Mouse (Mus musculus) lung, embryonic 16.5 days (tissue): ENCODE measurements at regions not wholly inside any gene's neighbourhood (a gene's known extent, or its start where the extent isn't known, plus 50 kb on each side); places are given as distances from the start of the nearest gene placed in this dataset.
A peak's percentile ranks its signal among the peaks of the same experiment; 100 is the strongest.

Source experiments
- ATAC-seq: fragments of 200-750 bp; cut with Nextera tagmentation; 2 replicates; pipeline ENCODE4 v1.8.0; 2017; ENCODE audit warnings: low read depth, mild to moderate bottlenecking, moderate library complexity
- H3K27ac ChIP-seq: fragments of 300-500 bp; sonication (generic); 2 replicates; pipeline ENCODE4 v1.5.1; 2014; ENCODE audit warnings: mild to moderate bottlenecking, control low read depth, low read length
- H3K27me3 ChIP-seq: fragments of 300-500 bp; sonication (generic); 2 replicates; pipeline ENCODE4 v1.6.1; 2014; ENCODE audit warnings: low read depth, low read length, mixed read lengths; ENCODE audit not compliant: control insufficient read depth, insufficient read depth
- H3K36me3 ChIP-seq: fragments of 300-500 bp; sonication (generic); 2 replicates; pipeline ENCODE4 v1.6.1; 2014; ENCODE audit warnings: low read length; ENCODE audit not compliant: control insufficient read depth, insufficient read depth
- H3K4me1 ChIP-seq: fragments of 300-500 bp; sonication (generic); replicated peaks from 2 replicates; pipeline ENCODE4 v1.6.1; 2014; ENCODE audit warnings: low read length, mixed read lengths; ENCODE audit not compliant: control insufficient read depth, insufficient read depth
- H3K4me2 ChIP-seq: fragments of 300-500 bp; sonication (generic); 2 replicates; pipeline ENCODE4 v1.6.1; 2014; ENCODE audit warnings: low read depth, low read length, control low read depth
- H3K4me3 ChIP-seq: fragments of 300-500 bp; sonication (generic); 2 replicates; pipeline ENCODE4 v1.5.1; 2014; ENCODE audit warnings: mild to moderate bottlenecking, low read length, control low read depth
- H3K9ac ChIP-seq: fragments of 300-500 bp; sonication (generic); 2 replicates; pipeline ENCODE4 v1.6.1; 2014; ENCODE audit warnings: low read length, control low read depth
- H3K9me3 ChIP-seq: fragments of 300-500 bp; sonication (generic); 2 replicates; pipeline ENCODE4 v1.6.1; 2016; ENCODE audit warnings: low read length; ENCODE audit not compliant: control insufficient read depth
- WGBS: fragments of 180-500 bp; shearing (Covaris S2); extraction: QIAGEN DNeasy Blood & Tissue Kit; methylation state at CpG from one replicate; pipeline ENCODE4 v1.1.7; 2014; 5-methylcytosine and 5-hydroxymethylcytosine counted together

GRCm38 (mm10) chr17:9864254-9864653, 194.7 kb upstream of the Pabpc6 start:
- Histone ChIP-seq H3K4me2 (no peak overlapping the region), H3K9ac (no peak overlapping the region), H3K4me3 (no peak overlapping the region), H3K36me3 (no peaks in the 10 kb centered on the region), H3K9me3 (no peaks in the 10 kb centered on the region), H3K27me3 (no peaks in the 10 kb centered on the region), H3K4me1 (peaks cover 2% of the 10 kb centered on the region; the same call in 1 of the 2 replicates), H3K27ac (no peak overlapping the region)
- WGBS = 70% methylated on average over 10 of the region's 10 CpGs
- no peak for ATAC-seq

DNA sequence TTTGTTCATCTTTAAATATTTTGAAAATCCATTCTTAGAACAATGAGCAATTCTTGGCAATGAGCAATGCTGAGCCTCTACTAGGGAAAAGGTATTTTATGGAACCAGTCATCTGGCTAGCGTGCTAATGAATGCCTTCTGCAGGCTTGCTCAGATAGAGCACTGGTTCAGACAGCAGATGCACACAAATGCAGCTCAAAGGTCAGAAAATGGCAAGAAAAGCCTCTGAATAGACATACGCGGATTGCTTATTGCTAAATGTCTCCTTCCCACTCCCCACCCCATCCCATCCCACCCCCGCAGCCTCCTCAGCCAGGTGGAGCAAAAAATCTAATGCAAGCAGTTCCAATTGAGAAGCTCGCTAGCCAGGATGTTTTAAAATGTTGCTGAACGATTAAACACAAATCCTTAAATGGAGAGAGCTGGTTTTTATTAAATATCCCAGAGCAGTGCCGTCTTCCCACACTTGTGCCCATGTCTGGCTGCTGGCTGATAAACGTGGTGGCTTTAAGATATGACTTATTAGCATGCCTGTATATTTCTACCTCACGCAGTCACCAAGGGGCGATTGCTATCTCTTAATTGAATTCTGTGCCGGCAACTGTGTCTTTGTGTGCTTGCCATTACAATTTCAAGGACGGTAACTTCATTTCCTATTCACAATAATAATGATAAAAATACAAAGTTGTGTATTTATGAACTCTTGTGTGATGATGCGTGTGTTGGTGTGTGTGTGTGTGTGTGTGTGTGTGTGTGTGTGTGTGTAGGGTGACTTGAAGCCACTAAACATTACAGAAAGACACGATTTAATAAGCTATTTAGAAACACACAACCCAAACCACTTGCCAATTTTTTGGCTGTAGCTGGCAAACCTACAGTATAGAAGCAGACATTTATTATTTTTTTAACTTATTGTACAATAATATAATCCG, 192.7 kb upstream of the Pabpc6 start:
- 63% methylated on average over 15 of the region's 15 CpGs for WGBS
- Histone ChIP-seq H3K27me3 (no peaks in the 10 kb centered on the region), H3K4me3 (no peak overlapping the region), H3K9ac (no peak overlapping the region), H3K9me3 (no peaks in the 10 kb centered on the region), H3K4me1 (no peaks in the 10 kb centered on the region), H3K27ac (no peak overlapping the region), H3K36me3 (no peaks in the 10 kb centered on the region), H3K4me2 (no peak overlapping the region)
- ATAC-seq = no peak

DNA sequence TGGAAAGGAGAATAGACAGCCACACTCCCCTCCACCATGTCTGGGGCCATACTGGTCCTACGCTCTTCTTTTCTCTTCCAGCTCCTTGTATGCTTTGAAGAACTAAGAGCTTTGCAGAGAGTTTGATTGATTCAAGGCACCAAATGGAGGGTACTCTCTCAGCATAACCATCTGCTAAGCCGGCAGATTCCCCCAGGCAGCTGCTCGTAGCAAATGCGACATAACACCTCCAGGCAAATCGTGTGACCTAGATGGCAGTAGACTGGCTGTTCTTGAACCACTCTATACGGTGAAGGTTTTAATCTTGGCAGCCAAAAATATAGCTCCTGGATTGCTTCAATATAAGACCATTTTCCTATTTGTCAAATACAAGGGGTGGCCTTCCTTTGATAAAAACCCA, 191.8 kb upstream of the Pabpc6 start:
- WGBS = 70% methylated on average over 6 of the region's 6 CpGs
- H3K4me3 ChIP-seq = no peak overlapping the region
- no peaks in the 10 kb centered on the region for H3K27me3 ChIP-seq
- no peak for ATAC-seq
- no peak overlapping the region for H3K9ac ChIP-seq
- peaks cover 3% of the 10 kb centered on the region; the same call in 1 of the 2 replicates for H3K9me3 ChIP-seq
- H3K4me1 ChIP-seq = no peaks in the 10 kb centered on the region
- no peak overlapping the region for H3K27ac ChIP-seq
- no peaks in the 10 kb centered on the region for H3K36me3 ChIP-seq
- no peak overlapping the region for H3K4me2 ChIP-seq

- no peaks in the 10 kb centered on the region for H3K36me3 ChIP-seq
- no peaks in the 10 kb centered on the region; the same call in 1 of the 2 replicates for H3K4me1 ChIP-seq
- H3K4me3 ChIP-seq = no peak overlapping the region
- H3K27me3 ChIP-seq = no peaks in the 10 kb centered on the region
- ATAC-seq = no peak
- H3K9me3 ChIP-seq = no peaks in the 10 kb centered on the region
- no peak overlapping the region for H3K9ac ChIP-seq
- 68% methylated on average over 9 of the region's 9 CpGs for WGBS
- H3K27ac ChIP-seq = no peak overlapping the region
- no peak overlapping the region for H3K4me2 ChIP-seq
Measured at GRCm38 (mm10) chr17:9848559-9849357, 179.2 kb upstream of the Pabpc6 start.

GRCm38 (mm10) chr17:9845451-9846075, 176.0 kb upstream of the Pabpc6 start:
- Histone ChIP-seq H3K9ac (no peak overlapping the region), H3K27me3 (no peaks in the 10 kb centered on the region), H3K36me3 (no peaks in the 10 kb centered on the region), H3K4me2 (no peak overlapping the region), H3K27ac (no peak overlapping the region), H3K9me3 (no peaks in the 10 kb centered on the region), H3K4me3 (no peak overlapping the region), H3K4me1 (no peaks in the 10 kb centered on the region; the same call in 1 of the 2 replicates)
- 52% methylated on average over 4 of the region's 4 CpGs for WGBS
- ATAC-seq = peak; percentile 23; the same call in 1 of the 2 replicates

GRCm38 (mm10) chr17:9841103-9841502, 171.6 kb upstream of the Pabpc6 start:
- Histone ChIP-seq H3K4me2 (no peak overlapping the region), H3K4me3 (no peak overlapping the region), H3K4me1 (no peaks in the 10 kb centered on the region), H3K36me3 (no peaks in the 10 kb centered on the region), H3K9me3 (no peaks in the 10 kb centered on the region), H3K27me3 (no peaks in the 10 kb centered on the region), H3K9ac (no peak overlapping the region), H3K27ac (no peak overlapping the region)
- no peak for ATAC-seq
- WGBS = 49% methylated on average over 2 of the region's 2 CpGs

GRCm38 (mm10) chr17:9839256-9839655, 169.7 kb upstream of the Pabpc6 start:
- Histone ChIP-seq H3K27me3 (no peaks in the 10 kb centered on the region), H3K9me3 (no peaks in the 10 kb centered on the region), H3K36me3 (no peaks in the 10 kb centered on the region), H3K4me2 (no peak overlapping the region), H3K4me1 (no peaks in the 10 kb centered on the region), H3K4me3 (no peak overlapping the region), H3K9ac (no peak overlapping the region), H3K27ac (no peak overlapping the region)
- no peak for ATAC-seq
- 77% methylated on average over 7 of the region's 7 CpGs for WGBS

- H3K27ac ChIP-seq = no peak overlapping the region
- WGBS = 82% methylated on average over 7 of the region's 7 CpGs
- H3K36me3 ChIP-seq = no peaks in the 10 kb centered on the region
- H3K27me3 ChIP-seq = no peaks in the 10 kb centered on the region
- H3K4me3 ChIP-seq = no peak overlapping the region
- no peak for ATAC-seq
- no peaks in the 10 kb centered on the region for H3K4me1 ChIP-seq
- H3K4me2 ChIP-seq = no peak overlapping the region
- H3K9me3 ChIP-seq = no peaks in the 10 kb centered on the region
- no peak overlapping the region for H3K9ac ChIP-seq
Measured at GRCm38 (mm10) chr17:9836995-9837842, 167.7 kb upstream of the Pabpc6 start.
